Mouse (Mus musculus): ENCODE data around the gene Fgfr4. TPM values are rescaled to one million over a fixed set of nuclear protein-coding genes. Genes with fewer than 3 reads are reported as not detected.

Gene Fgfr4
- 0.50 and 0.63 TPM in 2 replicates for polyA plus RNA-seq (2012; rRNA removed)

DNA sequence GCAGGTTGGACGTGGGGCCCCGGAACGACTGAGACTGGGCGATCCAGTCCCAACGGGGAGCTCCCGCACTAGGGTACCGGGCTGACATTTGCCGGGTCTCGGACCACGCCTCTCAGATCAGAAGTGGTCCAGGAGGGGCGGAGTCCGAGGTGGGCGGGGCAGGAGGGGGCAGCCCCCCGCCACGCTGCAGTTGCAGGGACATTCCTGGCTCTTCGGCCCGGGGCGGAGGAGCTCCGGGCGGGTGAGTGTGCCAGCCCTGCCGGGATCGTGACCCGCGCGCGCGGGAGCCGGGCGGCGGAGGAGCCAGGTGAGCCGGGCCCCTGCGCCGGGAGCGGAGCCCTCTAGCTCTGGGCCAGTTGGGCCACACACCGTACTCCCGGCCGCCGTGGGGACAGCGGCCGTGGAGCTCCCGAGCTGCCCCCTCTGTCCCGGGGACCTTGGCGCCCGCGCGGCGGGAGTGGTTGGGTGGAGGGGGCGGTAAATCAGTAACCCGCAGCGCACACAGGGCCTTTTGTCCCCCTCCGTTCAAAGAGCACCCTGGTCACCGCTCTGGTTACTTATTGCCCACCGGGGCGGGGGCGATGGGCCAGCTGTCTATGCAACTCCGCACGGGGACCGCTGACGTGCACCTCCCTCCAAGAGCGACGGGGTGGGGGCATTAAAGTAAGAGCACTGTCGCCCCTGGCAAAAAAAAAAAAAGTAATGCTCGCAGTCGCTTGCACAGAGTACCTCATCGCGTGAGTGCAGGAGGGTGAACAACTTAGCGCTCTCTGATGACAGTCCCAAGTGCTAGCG lies at the start of gene Fgfr4:
Fgfr4 (plus strand) TSS at position 20 of the 795 bp plus-strand sequence.
- Histone ChIP-seq H3K4me3 (ENCODE audit: control insufficient read depth, insufficient read depth, low read length) (0 out of 2 replicates have a peak within 1 kb of the TSS, but pooled peaks have one; percentile 3), H3K27me3 (ENCODE audit: control insufficient read depth, insufficient read depth, low read length) (peaks cover 8% of the 10 kb centered on the region; the same call in 1 of the 2 replicates), H3K4me1 (replicated peaks; ENCODE audit: control insufficient read depth, insufficient read depth, low read length) (peaks cover 4% of the 10 kb centered on the region), H3K36me3 (ENCODE audit: control insufficient read depth, insufficient read depth, low read length) (no peaks in the 10 kb centered on the region), H3K27ac (ENCODE audit: control insufficient read depth, insufficient read depth, low read length) (no peak within 1 kb of the TSS)
- WGBS: 4% methylated on average over 68 of the region's 68 CpGs
- DNase-seq: no peak
- TF ChIP-seq POLR2A (IDR thresholded peaks at IDR 0.05; ENCODE audit: control insufficient read depth, extremely low read depth, insufficient read depth, low read length, poor library complexity) (no peak), CTCF (IDR thresholded peaks at IDR 0.05; ENCODE audit: borderline replicate concordance, control insufficient read depth, extremely low read depth, insufficient read depth, low read length, poor library complexity) (no peak)

- TF ChIP-seq CTCF (IDR thresholded peaks at IDR 0.05; ENCODE audit: borderline replicate concordance, control insufficient read depth, extremely low read depth, insufficient read depth, low read length, poor library complexity): no peak
- TF ChIP-seq POLR2A (IDR thresholded peaks at IDR 0.05; ENCODE audit: control insufficient read depth, extremely low read depth, insufficient read depth, low read length, poor library complexity): no peak
- DNase-seq: no peak
- H3K4me3 ChIP-seq (ENCODE audit: control insufficient read depth, insufficient read depth, low read length): no peak overlapping the region
- H3K27ac ChIP-seq (ENCODE audit: control insufficient read depth, insufficient read depth, low read length): peak overlapping the region; percentile 57; the same call in 1 of the 2 replicates
- 96% methylated on average over 2 of the region's 2 CpGs for WGBS
- no peaks in the 10 kb centered on the region; the same call in 1 of the 2 replicates for H3K36me3 ChIP-seq (ENCODE audit: control insufficient read depth, insufficient read depth, low read length)
- no peaks in the 10 kb centered on the region for H3K27me3 ChIP-seq (ENCODE audit: control insufficient read depth, insufficient read depth, low read length)
- peaks cover 20% of the 10 kb centered on the region for H3K4me1 ChIP-seq (replicated peaks; ENCODE audit: control insufficient read depth, insufficient read depth, low read length)
Measured at GRCm38 (mm10) chr13:55103351-55103750, 49.1 kb upstream of the Fgfr4 start.

GRCm38 (mm10) chr13:55105045-55105952 lies 47.1 kb upstream of the Fgfr4 start, which contains the start of gene Zfp346:
Gene Zfp346, plus strand, starts transcription at chr13:55105311.
- Histone ChIP-seq H3K27me3 (ENCODE audit: control insufficient read depth, insufficient read depth, low read length) (no peaks in the 10 kb centered on the region), H3K27ac (ENCODE audit: control insufficient read depth, insufficient read depth, low read length) (no peak within 1 kb of the TSS; the same call in 1 of the 2 replicates), H3K4me1 (replicated peaks; ENCODE audit: control insufficient read depth, insufficient read depth, low read length) (peaks cover 14% of the 10 kb centered on the region), H3K36me3 (ENCODE audit: control insufficient read depth, insufficient read depth, low read length) (no peaks in the 10 kb centered on the region; the same call in 1 of the 2 replicates), H3K4me3 (ENCODE audit: control insufficient read depth, insufficient read depth, low read length) (peak within 1 kb of the TSS; percentile 81)
- DNase-seq: peak; percentile 97
- under 1% methylated on average over 63 of the region's 66 CpGs for WGBS
- TF ChIP-seq POLR2A (IDR thresholded peaks at IDR 0.05; ENCODE audit: control insufficient read depth, extremely low read depth, insufficient read depth, low read length, poor library complexity) (peak; percentile 88), CTCF (IDR thresholded peaks at IDR 0.05; ENCODE audit: borderline replicate concordance, control insufficient read depth, extremely low read depth, insufficient read depth, low read length, poor library complexity) (peak; percentile 84)

DNA sequence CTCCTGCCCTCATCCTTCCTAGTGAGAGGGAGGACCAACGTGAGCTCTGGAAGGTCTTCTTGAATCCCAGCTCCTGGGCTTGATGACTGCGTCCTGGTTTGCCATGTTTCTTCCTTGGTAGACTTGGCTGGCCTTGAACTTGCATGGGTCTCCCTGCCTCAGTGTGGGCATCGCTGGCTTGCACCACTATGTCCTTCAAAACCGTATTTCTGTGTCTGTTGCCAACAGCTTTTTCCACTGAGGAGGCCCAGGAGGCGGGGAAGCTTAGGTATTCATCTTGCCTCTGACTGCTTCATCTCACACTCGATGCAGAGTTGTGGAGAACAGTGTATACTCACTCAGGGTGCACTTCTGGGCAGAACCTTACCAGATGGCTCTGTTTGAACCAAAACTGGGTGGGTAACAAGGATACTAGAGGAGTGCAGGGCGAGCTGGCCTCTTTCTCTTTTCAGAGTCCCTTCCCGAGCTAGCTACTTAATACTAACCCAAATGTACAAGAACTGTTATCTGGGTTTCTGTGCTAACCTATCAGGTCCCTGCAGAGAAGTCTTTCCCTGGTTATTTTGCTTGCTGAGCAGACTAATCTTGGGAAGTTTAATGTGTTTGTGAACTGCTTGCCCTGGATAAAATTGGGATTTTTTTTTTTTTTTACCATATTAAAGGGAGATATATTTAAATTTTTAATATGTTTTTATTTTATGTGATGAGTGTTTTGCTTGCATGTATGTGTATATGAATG lies 46.3 kb upstream of the Fgfr4 start:
- Histone ChIP-seq H3K27ac (ENCODE audit: control insufficient read depth, insufficient read depth, low read length) (no peak overlapping the region), H3K27me3 (ENCODE audit: control insufficient read depth, insufficient read depth, low read length) (no peaks in the 10 kb centered on the region), H3K36me3 (ENCODE audit: control insufficient read depth, insufficient read depth, low read length) (no peaks in the 10 kb centered on the region; the same call in 1 of the 2 replicates), H3K4me1 (replicated peaks; ENCODE audit: control insufficient read depth, insufficient read depth, low read length) (peaks cover 14% of the 10 kb centered on the region), H3K4me3 (ENCODE audit: control insufficient read depth, insufficient read depth, low read length) (peak overlapping the region; percentile 81)
- no peak for DNase-seq
- 36% methylated on average over 8 of the region's 8 CpGs for WGBS
- TF ChIP-seq POLR2A (IDR thresholded peaks at IDR 0.05; ENCODE audit: control insufficient read depth, extremely low read depth, insufficient read depth, low read length, poor library complexity): no peak
- TF ChIP-seq CTCF (IDR thresholded peaks at IDR 0.05; ENCODE audit: borderline replicate concordance, control insufficient read depth, extremely low read depth, insufficient read depth, low read length, poor library complexity): no peak

DNA sequence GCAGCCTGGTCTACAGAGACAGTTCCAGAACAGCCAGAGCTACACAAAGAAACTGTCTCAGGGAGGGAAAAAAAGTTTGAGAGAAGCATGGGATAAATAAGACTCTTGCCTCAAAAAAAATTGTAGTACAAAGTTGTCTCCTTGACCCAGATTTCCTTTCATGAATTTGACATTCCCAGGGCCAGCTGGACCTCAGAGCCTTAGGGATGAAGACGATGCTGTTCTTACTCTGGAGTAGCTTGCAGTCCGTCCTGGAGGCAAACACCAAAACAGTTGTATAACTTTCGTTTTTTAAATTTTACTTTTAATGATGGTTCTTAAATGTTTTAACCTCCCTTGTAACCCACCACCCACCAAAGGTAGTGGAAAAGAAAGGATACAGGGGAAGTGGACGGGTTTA lies 45.3 kb upstream of the Fgfr4 start:
- no peak for DNase-seq
- peaks cover 14% of the 10 kb centered on the region for H3K4me1 ChIP-seq (replicated peaks; ENCODE audit: control insufficient read depth, insufficient read depth, low read length)
- TF ChIP-seq CTCF (IDR thresholded peaks at IDR 0.05; ENCODE audit: borderline replicate concordance, control insufficient read depth, extremely low read depth, insufficient read depth, low read length, poor library complexity): no peak
- TF ChIP-seq POLR2A (IDR thresholded peaks at IDR 0.05; ENCODE audit: control insufficient read depth, extremely low read depth, insufficient read depth, low read length, poor library complexity): no peak
- 97% methylated on average over 4 of the region's 4 CpGs for WGBS
- no peak overlapping the region for H3K4me3 ChIP-seq (ENCODE audit: control insufficient read depth, insufficient read depth, low read length)
- H3K27ac ChIP-seq (ENCODE audit: control insufficient read depth, insufficient read depth, low read length): no peak overlapping the region
- no peaks in the 10 kb centered on the region; the same call in 1 of the 2 replicates for H3K36me3 ChIP-seq (ENCODE audit: control insufficient read depth, insufficient read depth, low read length)
- H3K27me3 ChIP-seq (ENCODE audit: control insufficient read depth, insufficient read depth, low read length): no peaks in the 10 kb centered on the region
